Mouse (Mus musculus) cerebellum, adult 2 months (tissue): Measurements from ENCODE around the gene Msh5.

Source experiments
- CTCF ChIP-seq: fragments of 200-500 bp; IDR thresholded peaks from 2 replicates; pipeline ENCODE4 v1.5.1; 2011; ENCODE audit warnings: low read depth, mild to moderate bottlenecking, control low read depth, low read length, moderate library complexity, borderline replicate concordance; ENCODE audit not compliant: insufficient read depth
- POLR2A ChIP-seq: fragments of 200-500 bp; IDR thresholded peaks from 2 replicates; pipeline ENCODE4 v1.6.1; 2011; ENCODE audit warnings: low read length, control low read depth, borderline replicate concordance; ENCODE audit not compliant: insufficient read depth

GRCm38 (mm10) chr17:35039121-35039873, 7.2 kb downstream of the Msh5 start:
- no peak for TF ChIP-seq CTCF
- no peak for TF ChIP-seq POLR2A
